ENCODE assay signal across 19 mouse cellular contexts in the genomic region with DNA sequence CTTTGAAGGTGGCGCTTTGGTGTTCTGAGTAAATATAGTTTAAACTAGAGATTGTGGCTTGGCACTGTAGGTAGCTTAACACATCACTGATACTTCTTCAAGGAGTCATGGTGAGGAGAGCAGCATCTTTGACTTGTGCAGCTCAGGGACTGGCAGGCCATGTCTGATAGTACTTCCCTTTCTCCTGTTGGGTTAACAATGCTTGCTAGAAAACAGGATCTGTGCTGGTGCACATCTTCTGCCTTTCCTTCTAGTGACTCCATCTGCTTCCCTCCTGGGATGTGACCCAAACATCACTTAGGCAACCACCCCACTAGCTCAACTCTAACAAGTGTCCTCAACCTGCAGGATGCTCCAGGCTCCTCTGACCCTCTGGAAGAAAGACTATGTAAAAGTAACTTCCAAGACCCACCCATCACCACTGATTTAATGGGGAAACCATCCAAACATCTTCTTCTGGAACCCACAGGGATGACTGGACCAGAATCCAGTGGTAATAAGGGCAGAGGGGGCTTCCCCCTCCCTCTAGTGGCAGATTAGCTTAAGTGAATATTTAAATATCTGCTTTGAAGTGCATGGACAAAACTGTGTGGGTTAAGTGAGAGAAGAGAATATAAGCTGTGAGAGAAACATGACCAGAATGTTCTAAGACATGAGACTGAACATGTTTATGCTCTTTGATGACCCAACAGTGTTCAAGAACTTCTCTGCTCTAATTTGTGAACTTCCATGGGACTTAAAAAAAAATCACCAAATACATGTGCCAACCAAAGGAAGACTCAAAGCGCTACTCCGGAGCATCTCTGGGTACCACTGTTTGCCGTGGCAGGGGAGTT. TPM values are rescaled to one million over a fixed set of nuclear protein-coding genes. Genes with fewer than 3 reads are reported as not detected.
A peak's percentile ranks its signal among the peaks of the same experiment; 100 is the strongest.
DNase-seq lines count a peak whose midpoint lies in the region; ATAC-seq and TF ChIP-seq lines count a peak whose summit lies in the region.
"Had no signal": no experiment of that assay in that cellular context is flagged by ENCODE, and none has a peak within 500 bp of the region (broad histone marks: within the 10 kb centered on the region; RNA-seq: fewer than 3 reads in every experiment).

No protein-coding gene starts in this region.

- H3K9ac ChIP-seq in intestine, postnatal 0 days (ENCODE audit: low read depth, low read length) = no peak overlapping the region
- no peak overlapping the region for H3K9ac ChIP-seq in intestine, embryonic 16.5 days (ENCODE audit: low read depth, low read length)
- H3K9ac ChIP-seq in embryonic facial prominence, embryonic 12.5 days = no peak overlapping the region
- no peak overlapping the region for H3K9ac ChIP-seq in limb, embryonic 13.5 days
- no peak overlapping the region for H3K9ac ChIP-seq in midbrain, embryonic 11.5 days (ENCODE audit: low read length)
- H3K9ac ChIP-seq: heart, embryonic 15.5 days; hindbrain, embryonic 14.5 days; liver, embryonic 14.5 days; midbrain, embryonic 15.5 days; neural tube, embryonic 12.5 days had no signal

- H3K4me2 ChIP-seq in intestine, postnatal 0 days (replicated peaks; ENCODE audit: low read depth) = no peak overlapping the region
- H3K4me2 ChIP-seq in intestine, embryonic 16.5 days (ENCODE audit: low read depth, low read length) = no peak overlapping the region
- H3K4me2 ChIP-seq in embryonic facial prominence, embryonic 12.5 days (replicated peaks) = no peak overlapping the region
- 0 out of 2 replicates have a peak overlapping the region, but pooled peaks have one; percentile 51 for H3K4me2 ChIP-seq in limb, embryonic 13.5 days (replicated peaks)
- no peak overlapping the region for H3K4me2 ChIP-seq in midbrain, embryonic 11.5 days
- H3K4me2 ChIP-seq: heart, embryonic 15.5 days; hindbrain, embryonic 14.5 days; midbrain, embryonic 15.5 days; neural tube, embryonic 12.5 days had no signal

- peak; percentile 28; the same call in 1 of the 2 replicates for TF ChIP-seq CTCF in intestine, postnatal 0 days (IDR thresholded peaks at IDR 0.05; ENCODE audit: low read depth)

- no peak overlapping the region for H3K27ac ChIP-seq in intestine, postnatal 0 days (ENCODE audit: low read depth, low read length)
- H3K27ac ChIP-seq in intestine, embryonic 16.5 days (ENCODE audit: low read length) = no peak overlapping the region
- H3K27ac ChIP-seq in embryonic facial prominence, embryonic 12.5 days = peak overlapping the region; percentile 82; the same call in 1 of the 2 replicates
- peak overlapping the region; percentile 81 for H3K27ac ChIP-seq in limb, embryonic 13.5 days
- no peak overlapping the region for H3K27ac ChIP-seq in midbrain, embryonic 11.5 days (ENCODE audit: low read depth, low read length)
- H3K27ac ChIP-seq: heart, embryonic 15.5 days; hindbrain, embryonic 14.5 days; liver, embryonic 14.5 days; midbrain, embryonic 15.5 days; neural tube, embryonic 12.5 days had no signal

- H3K27me3 ChIP-seq in intestine, postnatal 0 days (replicated peaks; ENCODE audit: control insufficient read depth, insufficient read depth, low read length) = no peaks in the 10 kb centered on the region
- no peaks in the 10 kb centered on the region for H3K27me3 ChIP-seq in intestine, embryonic 16.5 days (replicated peaks; ENCODE audit: control insufficient read depth, insufficient read depth, low read length)
- H3K27me3 ChIP-seq in embryonic facial prominence, embryonic 12.5 days = no peaks in the 10 kb centered on the region
- no peaks in the 10 kb centered on the region for H3K27me3 ChIP-seq in limb, embryonic 13.5 days
- H3K27me3 ChIP-seq in midbrain, embryonic 11.5 days (ENCODE audit: control insufficient read depth, insufficient read depth, low read length) = no peaks in the 10 kb centered on the region
- H3K27me3 ChIP-seq: heart, embryonic 15.5 days; midbrain, embryonic 15.5 days; neural tube, embryonic 12.5 days had no signal

- ATAC-seq in intestine, postnatal 0 days = no peak
- ATAC-seq in intestine, embryonic 16.5 days = no peak
- no peak for ATAC-seq in embryonic facial prominence, embryonic 12.5 days (ENCODE audit: insufficient number of reproducible peaks, insufficient read depth, low FRiP score, low TSS enrichment)
- ATAC-seq in limb, embryonic 13.5 days (ENCODE audit: low FRiP score, low read depth) = no peak
- ATAC-seq in midbrain, embryonic 11.5 days (ENCODE audit: low FRiP score) = no peak
- ATAC-seq: midbrain, embryonic 15.5 days had no signal

- WGBS in intestine, postnatal 0 days = 91% methylated on average over 4 of the region's 4 CpGs
- WGBS in intestine, embryonic 16.5 days = 88% methylated on average over 4 of the region's 4 CpGs
- 73% methylated on average over 4 of the region's 4 CpGs for WGBS in embryonic facial prominence, embryonic 12.5 days
- WGBS in limb, embryonic 13.5 days = 71% methylated on average over 4 of the region's 4 CpGs
- 93% methylated on average over 4 of the region's 4 CpGs for WGBS in midbrain, embryonic 11.5 days

- intact Hi-C loops in left cerebral cortex, postnatal 36 days (cut with DNase I) = no loop called here

- peak; percentile 31 for DNase-seq in CD4-positive helper T cell, adult 2 months (ENCODE audit: low read depth, low spot score)
- no peak for DNase-seq in midbrain, embryonic 11.5 days (ENCODE audit: low spot score, missing footprints)
- no peak for DNase-seq in left cerebral cortex, postnatal 36 days (ENCODE audit: low spot score in 2 of 2)
- DNase-seq in cerebellum, adult 9-10 months = no peak
- DNase-seq: adrenal gland, postnatal 25 days; cerebellum, postnatal 14 days; lung, postnatal 4 days; right cerebral cortex, postnatal 25 days; thymus, adult 2 months had no signal

- H3K9me3 ChIP-seq in intestine, postnatal 0 days (ENCODE audit: control insufficient read depth) = no peaks in the 10 kb centered on the region
- no peaks in the 10 kb centered on the region for H3K9me3 ChIP-seq in intestine, embryonic 16.5 days (ENCODE audit: control insufficient read depth, low read length)
- no peaks in the 10 kb centered on the region for H3K9me3 ChIP-seq in embryonic facial prominence, embryonic 12.5 days
- no peaks in the 10 kb centered on the region for H3K9me3 ChIP-seq in limb, embryonic 13.5 days
- H3K9me3 ChIP-seq in midbrain, embryonic 11.5 days (ENCODE audit: control insufficient read depth, low read length) = no peaks in the 10 kb centered on the region
- H3K9me3 ChIP-seq: heart, embryonic 15.5 days; midbrain, embryonic 15.5 days; neural tube, embryonic 12.5 days had no signal

- no peak overlapping the region for H3K4me3 ChIP-seq in intestine, postnatal 0 days (ENCODE audit: low read depth, low read length)
- H3K4me3 ChIP-seq in intestine, embryonic 16.5 days (ENCODE audit: low read length) = no peak overlapping the region
- no peak overlapping the region for H3K4me3 ChIP-seq in embryonic facial prominence, embryonic 12.5 days
- H3K4me3 ChIP-seq in limb, embryonic 13.5 days = no peak overlapping the region
- H3K4me3 ChIP-seq in midbrain, embryonic 11.5 days (ENCODE audit: low read depth, low read length) = no peak overlapping the region
- H3K4me3 ChIP-seq: heart, embryonic 15.5 days; midbrain, embryonic 15.5 days; neural tube, embryonic 12.5 days had no signal

- no peaks in the 10 kb centered on the region for H3K4me1 ChIP-seq in intestine, postnatal 0 days (replicated peaks; ENCODE audit: control insufficient read depth, insufficient read depth, low read length)
- H3K4me1 ChIP-seq in intestine, embryonic 16.5 days (ENCODE audit: control insufficient read depth, insufficient read depth, low read length) = peaks cover 3% of the 10 kb centered on the region; the same call in 1 of the 2 replicates
- peaks cover 32% of the 10 kb centered on the region for H3K4me1 ChIP-seq in embryonic facial prominence, embryonic 12.5 days
- peaks cover 74% of the 10 kb centered on the region for H3K4me1 ChIP-seq in limb, embryonic 13.5 days
- no peaks in the 10 kb centered on the region; the same call in 1 of the 2 replicates for H3K4me1 ChIP-seq in midbrain, embryonic 11.5 days (ENCODE audit: control insufficient read depth, insufficient read depth, low read length)

- H3K36me3 ChIP-seq in intestine, postnatal 0 days (ENCODE audit: control insufficient read depth, insufficient read depth) = no peaks in the 10 kb centered on the region
- no peaks in the 10 kb centered on the region for H3K36me3 ChIP-seq in intestine, embryonic 16.5 days (ENCODE audit: control insufficient read depth, insufficient read depth, low read length)
- H3K36me3 ChIP-seq in embryonic facial prominence, embryonic 12.5 days = no peaks in the 10 kb centered on the region
- H3K36me3 ChIP-seq in limb, embryonic 13.5 days = no peaks in the 10 kb centered on the region
- no peaks in the 10 kb centered on the region for H3K36me3 ChIP-seq in midbrain, embryonic 11.5 days (ENCODE audit: control insufficient read depth, insufficient read depth, low read length)
- H3K36me3 ChIP-seq: heart, embryonic 15.5 days; midbrain, embryonic 15.5 days; neural tube, embryonic 12.5 days had no signal

RNA-seq across cellular contexts. Expression of gene Fli1, which starts 48.9 kb away (rescaled TPM):
- polyA plus RNA-seq in intestine, postnatal 0 days (2015; fragmentation: Nextera tagmentation; extraction: Ambion mirVana) = 6.0 and 6.1 TPM in 2 replicates
- 10.1 and 10.3 TPM in 2 replicates for polyA plus RNA-seq in intestine, embryonic 16.5 days (2015; fragmentation: Nextera tagmentation; extraction: Ambion mirVana)
- polyA plus RNA-seq in embryonic facial prominence, embryonic 12.5 days (2016; fragmentation: Nextera tagmentation; extraction: Ambion mirVana) = 39.2 and 40.9 TPM in 2 replicates
- 34.3 and 37.9 TPM in 2 replicates for polyA plus RNA-seq in limb, embryonic 13.5 days (2015; fragmentation: Nextera tagmentation; extraction: Ambion mirVana)
- polyA plus RNA-seq in midbrain, embryonic 11.5 days (2014; fragmentation: Nextera tagmentation; extraction: Ambion mirVana) = 12.6 and 12.8 TPM in 2 replicates
- total RNA-seq in left cerebral cortex, postnatal 36 days (2021) = 1 to 10 TPM; 5.5 to 7.3 TPM
- polyA plus RNA-seq: C2C12 had no signal

Comparison
In these comparisons a context has a peak if more than half of its experiments do, and no peak if none do; other contexts are left out.
1. H3K27ac ChIP-seq: peak in embryonic facial prominence, embryonic 12.5 days (single experiment) and limb, embryonic 13.5 days (single experiment); none in intestine, postnatal 0 days (single experiment), intestine, embryonic 16.5 days (single experiment) and midbrain, embryonic 11.5 days (single experiment).